Mouse (Mus musculus): Measurements from ENCODE around the gene Olfr275.
"Not testable (repeated sequence)": the region's sequence is repeated elsewhere in the genome, so short reads cannot be mapped to it uniquely, and the experiment has no call there.

Gene Olfr275

DNA sequence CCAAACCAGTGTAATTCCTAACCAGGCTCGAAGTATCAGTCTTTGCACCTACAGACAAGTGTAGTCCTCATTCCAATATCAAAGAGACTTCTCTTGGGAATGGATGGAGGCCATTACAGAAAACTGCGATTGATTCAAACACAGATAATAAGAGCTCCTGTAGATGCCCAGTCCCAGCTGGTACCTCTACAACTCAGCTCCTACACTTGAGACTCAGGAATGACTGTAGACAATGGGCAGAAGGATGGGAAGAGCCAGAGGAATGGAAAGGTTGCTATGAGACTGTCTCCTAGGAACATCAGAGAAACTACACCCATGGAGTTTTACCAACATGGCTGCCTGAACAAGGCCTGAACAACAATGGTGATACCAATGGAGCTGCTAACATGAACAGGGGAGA lies at the start of gene Olfr275:
Olfr275 (plus strand) TSS at position 301 of the 400 bp plus-strand sequence.
- DNase-seq (ENCODE audit: low spot score in 2 of 2), result no peak

DNA sequence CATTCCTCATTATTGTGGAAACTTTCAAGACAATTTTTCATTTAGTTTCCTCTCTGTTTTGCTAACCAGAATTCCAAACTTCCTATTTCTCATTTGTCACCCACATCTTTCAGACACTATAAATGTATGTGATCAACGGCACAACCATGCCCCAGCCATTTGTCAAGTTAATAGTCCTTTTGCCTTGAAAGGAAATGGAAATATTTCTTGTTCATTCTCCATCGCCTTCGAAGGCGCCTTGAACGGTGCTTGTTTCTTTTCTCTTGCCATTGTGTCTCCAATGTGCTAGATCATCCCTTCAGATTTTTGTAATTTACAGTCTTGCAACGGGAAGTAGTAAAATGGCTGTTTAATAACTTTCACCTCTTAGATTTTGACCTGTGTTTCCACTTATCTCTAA lies 48.8 kb upstream of the Olfr275 start:
- DNase-seq (ENCODE audit: low spot score in 2 of 2), result no peak

DNA sequence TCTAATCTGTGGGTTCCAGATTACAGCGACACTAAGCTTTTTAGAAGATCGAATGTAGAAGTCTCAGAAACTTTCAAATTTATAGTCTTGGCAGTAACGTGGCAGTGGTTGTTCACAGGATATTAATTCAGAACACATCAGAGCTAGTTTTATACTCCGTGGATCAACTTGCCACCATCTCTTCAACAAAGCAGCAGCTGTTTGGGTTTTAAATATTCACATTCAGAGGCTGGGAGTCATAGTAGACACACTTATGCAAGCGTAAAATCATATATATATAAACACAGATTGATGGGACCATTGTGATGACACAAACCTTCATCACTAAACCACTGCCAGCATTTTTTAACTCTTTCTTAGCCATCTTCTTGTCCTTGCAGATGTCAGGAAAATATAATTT lies 42.2 kb upstream of the Olfr275 start:
- DNase-seq (ENCODE audit: low spot score in 2 of 2), result no peak

GRCm38 (mm10) chr4:52800013-52800412 lies 14.4 kb upstream of the Olfr275 start:
- DNase-seq (ENCODE audit: low spot score in 2 of 2), result no peak

GRCm38 (mm10) chr4:52811871-52812270 lies 2.5 kb upstream of the Olfr275 start:
- DNase-seq (ENCODE audit: low spot score in 2 of 2), result no peak

- DNase-seq (ENCODE audit: low spot score in 2 of 2), result no peak
Measured at GRCm38 (mm10) chr4:52821375-52821774, 7.0 kb downstream of the Olfr275 start.

DNA sequence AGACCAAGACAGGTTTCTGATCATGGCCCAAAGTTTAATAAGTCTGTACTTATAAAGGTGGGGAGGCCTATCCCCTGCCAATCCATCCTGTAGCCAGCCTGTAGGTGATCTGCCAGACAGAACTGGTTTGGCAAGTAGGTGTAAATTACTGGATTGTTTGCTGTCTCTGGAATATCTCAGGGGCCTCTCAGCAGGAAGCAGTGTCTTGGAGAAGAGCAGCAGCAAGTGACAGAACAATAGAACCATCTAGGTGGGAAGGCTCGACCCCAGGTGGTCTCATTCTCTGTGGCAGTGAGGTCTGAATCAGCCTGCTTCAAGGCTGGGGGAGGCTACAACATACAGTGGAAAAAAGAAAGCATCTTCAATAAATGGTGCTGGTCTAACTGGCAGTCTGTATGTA lies 31.0 kb downstream of the Olfr275 start:
- not testable (repeated sequence) for DNase-seq (ENCODE audit: low spot score in 2 of 2)

- no peak for DNase-seq (ENCODE audit: low spot score in 2 of 2)
Measured at GRCm38 (mm10) chr4:52849039-52849635, 34.7 kb downstream of the Olfr275 start.

DNA sequence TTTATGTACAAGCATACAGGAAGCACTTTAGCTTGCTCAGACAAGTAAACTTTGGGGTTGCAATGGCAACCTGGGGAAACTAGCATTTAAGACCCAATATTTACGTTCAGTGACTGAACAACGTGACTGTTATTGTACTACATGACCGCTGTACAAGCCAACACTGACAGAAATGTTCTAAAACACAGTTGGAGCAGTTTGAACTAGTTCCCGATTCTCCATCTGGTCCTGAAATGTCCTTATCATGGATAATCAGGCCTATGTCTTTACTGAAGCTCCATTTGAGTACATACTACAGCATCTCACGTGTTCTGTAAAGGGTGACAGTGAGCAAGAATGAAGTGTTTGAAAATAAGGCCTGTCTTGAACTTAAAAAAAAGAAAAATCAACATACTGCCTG lies 35.3 kb downstream of the Olfr275 start:
- DNase-seq (ENCODE audit: low spot score in 2 of 2), result no peak

GRCm38 (mm10) chr4:52859136-52859535 lies 44.7 kb downstream of the Olfr275 start, which contains the start of gene Olfr273:
Olfr273 (minus strand) TSS chr4:52859236.
- no peak for DNase-seq (ENCODE audit: low spot score in 2 of 2)

DNA sequence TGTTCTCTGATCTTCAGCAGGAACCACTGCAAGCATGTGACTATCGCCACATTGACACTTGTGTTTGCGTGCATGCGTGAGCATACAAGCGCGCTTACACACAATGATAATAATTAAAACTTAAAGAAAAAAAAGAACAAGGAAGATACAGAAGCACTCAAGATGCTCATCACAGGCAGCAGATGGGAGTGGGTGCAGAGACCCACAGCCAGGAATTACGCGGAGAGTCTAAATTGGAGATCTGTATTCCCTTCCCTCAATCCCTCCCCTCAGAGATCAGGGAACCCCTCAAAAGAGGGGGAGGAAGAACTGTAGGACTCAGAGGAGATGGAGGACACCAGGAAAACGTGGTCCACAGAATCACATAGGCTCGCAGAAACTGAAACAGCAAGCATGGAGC lies 49.8 kb downstream of the Olfr275 start:
- no peak for DNase-seq (ENCODE audit: low spot score in 2 of 2)
